Mouse (Mus musculus): ENCODE results near the gene Zfp846. TPM values are rescaled to one million over a fixed set of nuclear protein-coding genes. Genes with fewer than 3 reads are reported as not detected.
"Not testable (repeated sequence)": the region's sequence is repeated elsewhere in the genome, so short reads cannot be mapped to it uniquely, and the experiment has no call there.

Zfp846 gene
- total and polyA plus RNA-seq, 2 experiments from 2014 or later, result 8.0 to 9.4 TPM

DNA sequence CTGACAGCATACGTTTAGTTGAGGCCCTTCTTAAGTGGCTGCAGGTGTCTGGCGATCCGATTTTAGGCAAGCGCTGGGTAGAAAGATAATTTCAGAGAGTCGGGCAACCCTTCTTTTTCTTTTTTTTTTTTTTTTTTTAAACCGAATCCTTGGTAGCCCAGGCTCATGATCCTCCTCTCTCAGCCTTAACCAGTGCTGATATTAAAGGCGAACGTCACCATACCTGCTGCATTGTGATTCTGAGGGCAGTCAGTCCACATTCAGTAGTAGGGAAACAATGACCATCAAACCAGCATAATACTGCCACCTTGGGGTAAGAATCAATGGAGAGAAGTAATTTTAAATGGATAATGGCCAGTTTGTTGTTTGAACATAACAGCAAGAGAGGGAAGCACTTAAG lies 35.9 kb upstream of the Zfp846 start:
- TF ChIP-seq CTCF (IDR thresholded peaks at IDR 0.05; ENCODE audit: low read depth), result peak; percentile 66
- no peak for TF ChIP-seq EP300 (IDR thresholded peaks at IDR 0.05; ENCODE audit: low read depth)
- peak; percentile 37; the same call in 1 of the 2 replicates for ATAC-seq (ENCODE audit: insufficient read depth, low read depth)
- WGBS, result 14% methylated on average over 8 of the region's 8 CpGs
- H3K9ac ChIP-seq (replicated peaks; ENCODE audit: low read depth, low read length), result peak overlapping the region; percentile 59; the same call in 1 of the 2 replicates
- no peaks in the 10 kb centered on the region for H3K27me3 ChIP-seq (ENCODE audit: control insufficient read depth, insufficient read depth, low read length)
- peak overlapping the region; percentile 88 for H3K27ac ChIP-seq (ENCODE audit: low read depth)
- H3K36me3 ChIP-seq (replicated peaks; ENCODE audit: control insufficient read depth, insufficient read depth, low read length), result no peaks in the 10 kb centered on the region
- peak; percentile 51 for DNase-seq (ENCODE audit: low spot score)
- H3K4me2 ChIP-seq (ENCODE audit: low read depth, low read length), result peak overlapping the region; percentile 77
- H3K9me3 ChIP-seq (replicated peaks; ENCODE audit: control insufficient read depth, low read length), result no peaks in the 10 kb centered on the region
- no peaks in the 10 kb centered on the region for H3K4me1 ChIP-seq (ENCODE audit: control insufficient read depth, insufficient read depth)
- peak overlapping the region; percentile 47 for H3K4me3 ChIP-seq (ENCODE audit: low read depth, low read length)

GRCm38 (mm10) chr9:20551781-20552275 lies 29.3 kb upstream of the Zfp846 start:
- Histone ChIP-seq H3K4me2 (ENCODE audit: low read depth, low read length) (no peak overlapping the region), H3K36me3 (replicated peaks; ENCODE audit: control insufficient read depth, insufficient read depth, low read length) (no peaks in the 10 kb centered on the region), H3K4me3 (ENCODE audit: low read depth, low read length) (no peak overlapping the region), H3K27me3 (ENCODE audit: control insufficient read depth, insufficient read depth, low read length) (no peaks in the 10 kb centered on the region), H3K4me1 (ENCODE audit: control insufficient read depth, insufficient read depth) (no peaks in the 10 kb centered on the region), H3K9ac (replicated peaks; ENCODE audit: low read depth, low read length) (no peak overlapping the region), H3K27ac (ENCODE audit: low read depth) (peak overlapping the region; percentile 73), H3K9me3 (replicated peaks; ENCODE audit: control insufficient read depth, low read length) (no peaks in the 10 kb centered on the region)
- DNase-seq (ENCODE audit: low spot score) (no peak), ATAC-seq (ENCODE audit: insufficient read depth, low read depth) (peak; percentile 60; the same call in 1 of the 2 replicates)
- TF ChIP-seq CTCF (IDR thresholded peaks at IDR 0.05; ENCODE audit: low read depth) (no peak), EP300 (IDR thresholded peaks at IDR 0.05; ENCODE audit: low read depth) (no peak)
- WGBS, result 47% methylated on average over 5 of the region's 5 CpGs

DNA sequence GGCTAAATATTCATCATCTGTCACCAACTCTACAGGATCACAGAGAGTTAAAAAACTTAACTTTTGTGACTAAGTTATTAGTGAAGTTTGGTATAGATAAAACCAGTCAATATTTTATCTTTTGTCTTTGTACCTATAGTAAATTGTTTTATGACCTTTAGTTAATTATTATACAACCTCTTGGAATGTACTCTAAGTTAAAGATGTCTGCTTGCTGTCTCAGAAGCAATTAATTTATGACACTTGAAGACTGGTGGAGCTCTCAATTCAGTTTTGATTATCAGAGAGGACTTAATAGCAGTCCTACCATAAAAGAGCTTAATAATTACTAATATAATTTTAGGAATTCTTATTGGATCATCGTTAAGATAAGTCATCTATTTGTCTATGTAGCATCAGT lies 28.4 kb upstream of the Zfp846 start:
- WGBS, result 62% methylated on average over 1 of the region's 1 CpGs
- no peak for ATAC-seq (ENCODE audit: insufficient read depth, low read depth)
- Histone ChIP-seq H3K4me3 (ENCODE audit: low read depth, low read length) (no peak overlapping the region), H3K4me1 (ENCODE audit: control insufficient read depth, insufficient read depth) (no peaks in the 10 kb centered on the region), H3K9me3 (replicated peaks; ENCODE audit: control insufficient read depth, low read length) (no peaks in the 10 kb centered on the region), H3K36me3 (replicated peaks; ENCODE audit: control insufficient read depth, insufficient read depth, low read length) (no peaks in the 10 kb centered on the region), H3K4me2 (ENCODE audit: low read depth, low read length) (no peak overlapping the region), H3K9ac (replicated peaks; ENCODE audit: low read depth, low read length) (no peak overlapping the region), H3K27ac (ENCODE audit: low read depth) (no peak overlapping the region), H3K27me3 (ENCODE audit: control insufficient read depth, insufficient read depth, low read length) (no peaks in the 10 kb centered on the region)
- DNase-seq (ENCODE audit: low spot score), result no peak
- no peak for TF ChIP-seq EP300 (IDR thresholded peaks at IDR 0.05; ENCODE audit: low read depth)
- no peak for TF ChIP-seq CTCF (IDR thresholded peaks at IDR 0.05; ENCODE audit: low read depth)

DNA sequence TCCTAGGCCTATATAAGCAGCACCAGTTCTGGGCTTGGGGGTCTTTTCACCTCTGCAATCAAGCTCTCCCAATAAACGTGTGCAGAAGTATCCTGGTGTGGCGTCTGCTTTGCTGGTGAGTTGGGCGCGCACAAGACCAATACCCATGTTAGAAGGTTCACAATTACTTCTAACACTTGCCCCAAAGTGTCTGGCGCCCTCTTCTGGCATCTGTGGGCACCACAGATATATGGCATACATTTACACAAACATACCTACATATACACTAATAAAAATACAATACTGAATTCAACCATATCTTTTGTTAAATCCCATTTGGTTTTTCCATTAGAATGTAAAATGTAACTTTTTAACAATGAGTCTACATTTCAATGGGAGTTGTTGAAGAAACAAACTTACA lies 18.9 kb upstream of the Zfp846 start:
- ATAC-seq (ENCODE audit: insufficient read depth, low read depth), result no peak
- H3K27me3 ChIP-seq (ENCODE audit: control insufficient read depth, insufficient read depth, low read length), result no peaks in the 10 kb centered on the region

DNA sequence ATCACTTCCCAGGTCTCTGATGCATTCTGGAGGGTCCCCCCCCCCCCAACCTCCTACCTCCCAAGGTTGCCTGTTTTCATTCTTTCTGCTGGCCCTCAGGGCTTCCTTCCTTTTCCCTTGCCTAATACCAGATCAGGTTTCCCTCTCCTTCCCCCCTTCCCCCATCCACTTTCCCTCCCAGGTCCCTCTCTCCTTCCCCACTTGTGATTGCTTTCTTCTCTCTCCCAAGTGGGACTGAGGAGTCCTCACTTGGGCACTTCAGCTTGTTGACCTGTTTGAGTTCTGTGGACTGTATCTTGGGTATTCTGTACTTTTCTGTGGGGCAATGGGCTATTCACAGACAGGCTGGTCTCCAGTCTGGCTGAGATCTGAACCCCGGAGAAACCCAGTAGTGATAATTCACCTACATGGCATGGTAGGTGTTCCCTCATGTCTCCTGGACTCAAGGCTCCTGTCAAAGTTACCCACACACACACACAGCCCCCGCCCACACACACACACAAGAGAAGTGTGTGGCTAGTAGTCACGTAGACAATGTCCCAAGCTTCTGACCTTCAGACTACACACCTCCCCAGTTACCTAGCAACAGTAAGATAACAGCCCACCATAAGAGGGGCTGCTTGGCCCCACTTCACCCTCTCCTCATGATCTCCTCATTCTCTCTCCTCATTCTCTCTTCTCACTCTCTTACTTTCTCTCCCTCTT lies 15.6 kb upstream of the Zfp846 start:
- H3K36me3 ChIP-seq (replicated peaks; ENCODE audit: control insufficient read depth, insufficient read depth, low read length); H3K4me3 ChIP-seq (ENCODE audit: low read depth, low read length); H3K9me3 ChIP-seq (replicated peaks; ENCODE audit: control insufficient read depth, low read length); H3K4me1 ChIP-seq (ENCODE audit: control insufficient read depth, insufficient read depth); ATAC-seq (ENCODE audit: insufficient read depth, low read depth); H3K9ac ChIP-seq (replicated peaks; ENCODE audit: low read depth, low read length); H3K27ac ChIP-seq (ENCODE audit: low read depth); DNase-seq (ENCODE audit: low spot score); H3K27me3 ChIP-seq (ENCODE audit: control insufficient read depth, insufficient read depth, low read length); H3K4me2 ChIP-seq (ENCODE audit: low read depth, low read length): not testable (repeated sequence)
- 64% methylated on average over 3 of the region's 3 CpGs for WGBS

More for the DNA sequence above, 18.9 kb upstream of the Zfp846 start:
- no peak for DNase-seq (ENCODE audit: low spot score)
- Histone ChIP-seq H3K27ac (ENCODE audit: low read depth) (no peak overlapping the region), H3K9me3 (replicated peaks; ENCODE audit: control insufficient read depth, low read length) (peaks cover 7% of the 10 kb centered on the region), H3K4me2 (ENCODE audit: low read depth, low read length) (no peak overlapping the region), H3K36me3 (replicated peaks; ENCODE audit: control insufficient read depth, insufficient read depth, low read length) (no peaks in the 10 kb centered on the region), H3K4me3 (ENCODE audit: low read depth, low read length) (no peak overlapping the region), H3K4me1 (ENCODE audit: control insufficient read depth, insufficient read depth) (no peaks in the 10 kb centered on the region), H3K9ac (replicated peaks; ENCODE audit: low read depth, low read length) (no peak overlapping the region)
- TF ChIP-seq CTCF (IDR thresholded peaks at IDR 0.05; ENCODE audit: low read depth) (no peak), EP300 (IDR thresholded peaks at IDR 0.05; ENCODE audit: low read depth) (no peak)
- 76% methylated on average over 5 of the region's 5 CpGs for WGBS

DNA sequence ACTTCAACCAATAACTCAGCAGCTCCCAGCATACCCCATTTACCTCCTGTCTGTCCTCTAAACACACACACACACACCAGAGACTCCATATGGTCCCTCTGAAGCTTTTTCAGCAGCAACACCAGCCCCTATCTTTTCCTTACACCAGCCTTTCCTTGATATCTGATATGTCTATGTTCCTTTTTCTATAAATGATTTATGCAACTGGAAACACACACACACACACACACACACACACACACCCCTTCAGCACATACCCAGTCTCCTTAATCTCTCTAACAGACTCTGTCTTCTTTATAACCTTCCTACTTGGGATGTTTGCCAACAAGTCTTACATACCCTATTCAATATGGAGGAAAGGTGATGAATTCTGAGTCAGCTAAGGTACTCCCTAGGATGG lies 10.0 kb upstream of the Zfp846 start:
- Histone ChIP-seq H3K36me3 (replicated peaks; ENCODE audit: control insufficient read depth, insufficient read depth, low read length) (no peaks in the 10 kb centered on the region), H3K9me3 (replicated peaks; ENCODE audit: control insufficient read depth, low read length) (no peaks in the 10 kb centered on the region), H3K4me3 (ENCODE audit: low read depth, low read length) (no peak overlapping the region), H3K9ac (replicated peaks; ENCODE audit: low read depth, low read length) (no peak overlapping the region), H3K27me3 (ENCODE audit: control insufficient read depth, insufficient read depth, low read length) (no peaks in the 10 kb centered on the region), H3K4me2 (ENCODE audit: low read depth, low read length) (no peak overlapping the region), H3K27ac (ENCODE audit: low read depth) (no peak overlapping the region), H3K4me1 (ENCODE audit: control insufficient read depth, insufficient read depth) (no peaks in the 10 kb centered on the region)
- DNase-seq (ENCODE audit: low spot score) (no peak), ATAC-seq (ENCODE audit: insufficient read depth, low read depth) (no peak)
- no peak for TF ChIP-seq EP300 (IDR thresholded peaks at IDR 0.05; ENCODE audit: low read depth)
- TF ChIP-seq CTCF (IDR thresholded peaks at IDR 0.05; ENCODE audit: low read depth), result no peak

Data from heart, postnatal 0 days (tissue).